In genomic region chr11:114224706-114225105, GRCm38 (mm10) we compare ENCODE assay signal across 8 mouse cellular contexts.
"Had no signal": no experiment of that assay in that cellular context is flagged by ENCODE, and none has a peak within 500 bp of the region (broad histone marks: within the 10 kb centered on the region; RNA-seq: fewer than 3 reads in every experiment).

No protein-coding gene starts in this region.

- DNase-seq: kidney, adult 9 months; kidney, postnatal 36 days; layer of hippocampus, adult 9-11 months; layer of hippocampus, postnatal 36 days; liver, embryonic 13.5 days; liver, postnatal 0 days; lung, postnatal 14 days; right cerebral cortex, postnatal 14 days had no signal
